30 mouse cellular contexts compared by ENCODE assay signal in genomic region chr9:47619501-47620029, GRCm38 (mm10).
DNase-seq lines count a peak whose midpoint lies in the region; ATAC-seq and TF ChIP-seq lines count a peak whose summit lies in the region.
"Had no signal": no experiment of that assay in that cellular context is flagged by ENCODE, and none has a peak within 500 bp of the region (broad histone marks: within the 10 kb centered on the region; RNA-seq: fewer than 3 reads in every experiment).

No protein-coding gene starts in this region.

- TF ChIP-seq EP300 in heart, adult 2 months (IDR thresholded peaks at IDR 0.05; ENCODE audit: insufficient read depth, low read depth, low read length): no peak

- no peak for TF ChIP-seq CTCF in heart, adult 2 months (IDR thresholded peaks at IDR 0.05)
- TF ChIP-seq CTCF in gastrocnemius, adult 2 months (IDR thresholded peaks at IDR 0.05): no peak

- no peak overlapping the region for H3K9ac ChIP-seq in heart, adult 2 months (ENCODE audit: low read depth, low read length)
- H3K9ac ChIP-seq in kidney, embryonic 15.5 days: no peak overlapping the region
- H3K9ac ChIP-seq in kidney, embryonic 16.5 days (replicated peaks; ENCODE audit: low read length): no peak overlapping the region
- H3K9ac ChIP-seq: embryonic facial prominence, embryonic 15.5 days; intestine, embryonic 15.5 days; limb, embryonic 12.5 days; liver, embryonic 15.5 days; lung, embryonic 14.5 days; neural tube, embryonic 12.5 days had no signal

- DNase-seq in heart, adult 11 months: peak; percentile 80
- DNase-seq in heart, adult 2 months: no peak
- peak; percentile 24 for DNase-seq in Muller cell, postnatal 12 days (ENCODE audit: inconsistent ontology term)
- DNase-seq in retina, embryonic 14.5 days (ENCODE audit: low spot score): peak; percentile 64
- no peak for DNase-seq in limb, embryonic 10.5 days (ENCODE audit: low spot score)
- DNase-seq in gastrocnemius, adult 2 months: no peak
- DNase-seq: adrenal gland, postnatal 14 days; cerebellum, adult 11 months; cerebellum, adult 9-10 months; embryo, embryonic 11 days; gastrocnemius, postnatal 25 days; kidney, adult 2 months; kidney, postnatal 10 days; layer of hippocampus, postnatal 36 days; lung, embryonic 14.5 days; lung, postnatal 14 days; right cerebral cortex, postnatal 14 days; thymus, postnatal 14 days had no signal

- WGBS in heart, adult 2 months: 82% methylated on average over 8 of the region's 8 CpGs
- WGBS in kidney, embryonic 15.5 days: 72% methylated on average over 8 of the region's 8 CpGs
- 80% methylated on average over 8 of the region's 8 CpGs for WGBS in kidney, embryonic 16.5 days
- 66% methylated on average over 8 of the region's 8 CpGs for WGBS in limb, embryonic 10.5 days

- ATAC-seq in kidney, embryonic 15.5 days (replicated peaks; ENCODE audit: low FRiP score): 0 out of 2 replicates have a peak, but pooled peaks have one; percentile 56
- no peak for ATAC-seq in kidney, embryonic 16.5 days (ENCODE audit: low FRiP score, low TSS enrichment)
- ATAC-seq: forebrain, embryonic 14.5 days; hindbrain, postnatal 0 days; intestine, embryonic 15.5 days; midbrain, embryonic 16.5 days had no signal

- H3K27ac ChIP-seq in heart, adult 2 months: no peak overlapping the region
- no peak overlapping the region for H3K27ac ChIP-seq in kidney, embryonic 15.5 days
- H3K27ac ChIP-seq in kidney, embryonic 16.5 days (ENCODE audit: low read length): no peak overlapping the region
- H3K27ac ChIP-seq in limb, embryonic 10.5 days: no peak overlapping the region
- no peak overlapping the region for H3K27ac ChIP-seq in gastrocnemius, adult 2 months
- H3K27ac ChIP-seq: embryonic facial prominence, embryonic 15.5 days; hindbrain, embryonic 10.5 days; hindbrain, postnatal 0 days; intestine, embryonic 15.5 days; limb, embryonic 12.5 days; liver, embryonic 15.5 days; neural tube, embryonic 12.5 days had no signal

- no peaks in the 10 kb centered on the region; the same call in none of the 2 replicates for H3K4me1 ChIP-seq in heart, adult 2 months (ENCODE audit: control insufficient read depth, insufficient read depth, low read length)
- H3K4me1 ChIP-seq in kidney, embryonic 15.5 days: peaks cover 41% of the 10 kb centered on the region
- H3K4me1 ChIP-seq in kidney, embryonic 16.5 days (ENCODE audit: insufficient read depth, low read length): peaks cover 29% of the 10 kb centered on the region
- peaks cover 47% of the 10 kb centered on the region for H3K4me1 ChIP-seq in limb, embryonic 10.5 days

- no peaks in the 10 kb centered on the region; the same call in 1 of the 2 replicates for H3K36me3 ChIP-seq in heart, adult 2 months (ENCODE audit: control insufficient read depth, insufficient read depth, low read length)
- no peaks in the 10 kb centered on the region for H3K36me3 ChIP-seq in kidney, embryonic 15.5 days
- H3K36me3 ChIP-seq in kidney, embryonic 16.5 days (ENCODE audit: insufficient read depth, low read length): no peaks in the 10 kb centered on the region
- no peaks in the 10 kb centered on the region for H3K36me3 ChIP-seq in limb, embryonic 10.5 days
- H3K36me3 ChIP-seq: embryonic facial prominence, embryonic 15.5 days; hindbrain, embryonic 10.5 days; intestine, embryonic 15.5 days; limb, embryonic 12.5 days; liver, embryonic 15.5 days; neural tube, embryonic 12.5 days had no signal

- H3K4me2 ChIP-seq in kidney, embryonic 15.5 days: no peak overlapping the region
- H3K4me2 ChIP-seq in kidney, embryonic 16.5 days (replicated peaks; ENCODE audit: low read depth, low read length): no peak overlapping the region
- H3K4me2 ChIP-seq: embryonic facial prominence, embryonic 15.5 days; intestine, embryonic 15.5 days; limb, embryonic 12.5 days; liver, embryonic 15.5 days; lung, embryonic 14.5 days; neural tube, embryonic 12.5 days had no signal

- TF ChIP-seq POLR2A in heart, adult 2 months (IDR thresholded peaks at IDR 0.05; ENCODE audit: insufficient read depth, low read depth, low read length): no peak

- no peaks in the 10 kb centered on the region for H3K9me3 ChIP-seq in kidney, embryonic 15.5 days (replicated peaks)
- H3K9me3 ChIP-seq in kidney, embryonic 16.5 days (ENCODE audit: low read length): no peaks in the 10 kb centered on the region
- no peaks in the 10 kb centered on the region for H3K9me3 ChIP-seq in limb, embryonic 10.5 days (replicated peaks)
- H3K9me3 ChIP-seq: embryonic facial prominence, embryonic 15.5 days; hindbrain, embryonic 10.5 days; intestine, embryonic 15.5 days; limb, embryonic 12.5 days; liver, embryonic 15.5 days; neural tube, embryonic 12.5 days had no signal

- H3K4me3 ChIP-seq in heart, adult 2 months: no peak overlapping the region
- no peak overlapping the region for H3K4me3 ChIP-seq in kidney, embryonic 15.5 days (replicated peaks)
- H3K4me3 ChIP-seq in kidney, embryonic 16.5 days (ENCODE audit: low read length): no peak overlapping the region
- H3K4me3 ChIP-seq in limb, embryonic 10.5 days: no peak overlapping the region
- H3K4me3 ChIP-seq in gastrocnemius, adult 2 months: no peak overlapping the region
- H3K4me3 ChIP-seq: embryonic facial prominence, embryonic 15.5 days; hindbrain, embryonic 10.5 days; intestine, embryonic 15.5 days; limb, embryonic 12.5 days; liver, embryonic 15.5 days; myocyte; neural tube, embryonic 12.5 days had no signal

- H3K27me3 ChIP-seq in heart, adult 2 months (ENCODE audit: control insufficient read depth, insufficient read depth, low read length): no peaks in the 10 kb centered on the region
- peaks cover 12% of the 10 kb centered on the region for H3K27me3 ChIP-seq in kidney, embryonic 15.5 days
- H3K27me3 ChIP-seq in kidney, embryonic 16.5 days (ENCODE audit: insufficient read depth, low read length): no peaks in the 10 kb centered on the region
- no peaks in the 10 kb centered on the region for H3K27me3 ChIP-seq in limb, embryonic 10.5 days (ENCODE audit: low read depth, poor library complexity, severe bottlenecking)
- H3K27me3 ChIP-seq: embryonic facial prominence, embryonic 15.5 days; liver, embryonic 15.5 days; neural tube, embryonic 12.5 days had no signal

- H3K79me2 ChIP-seq in heart, adult 2 months (replicated peaks; ENCODE audit: control insufficient read depth, insufficient read depth, low read length): no peaks in the 10 kb centered on the region

- intact Hi-C loops in heart, adult 2 months (cut with DNase I): no loop called here
- intact Hi-C loops in gastrocnemius, adult 2 months (cut with DNase I): no loop called here

Comparison
In these comparisons a context has a peak if more than half of its experiments do, and no peak if none do; other contexts are left out.
1. DNase-seq: peak in heart, adult 11 months (single experiment), Muller cell, postnatal 12 days (single experiment) and retina, embryonic 14.5 days (single experiment); none in heart, adult 2 months (0 of 2), limb, embryonic 10.5 days (single experiment) and gastrocnemius, adult 2 months (single experiment).